Mouse (Mus musculus) liver, postnatal 0 days (tissue): ENCODE measurements at regions not wholly inside any gene's neighbourhood (a gene's known extent, or its start where the extent isn't known, plus 50 kb on each side); places are given as distances from the start of the nearest gene placed in this dataset.

Experiments
- CTCF ChIP-seq: sonication (generic); IDR thresholded peaks from 2 replicates; pipeline ENCODE4 v1.5.1; 2016; ENCODE audit warnings: antibody characterized with exemption, low read depth
- EP300 ChIP-seq: IDR thresholded peaks from 2 replicates; pipeline ENCODE4 v1.6.1; 2016; ENCODE audit warnings: antibody characterized with exemption, low read depth, mild to moderate bottlenecking

GRCm38 (mm10) chr17:22673891-22674622 lies 73.3 kb downstream of the Vmn2r112 start:
- no peak for TF ChIP-seq EP300
- TF ChIP-seq CTCF = no peak
